Mouse (Mus musculus) neutrophil, adult 59 days (primary cell): ENCODE measurements around the gene Clock. TPM values are rescaled to one million over a fixed set of nuclear protein-coding genes. Genes with fewer than 3 reads are reported as not detected.

ENCODE experiments used
- total RNA-seq, 2 experiments: library from RNA; stranded (reverse); gene quantifications; 1 replicate in 1 of 2; 2 replicates in 1 of 2; pipeline ENCODE4 v1.2.4; 2023

Clock gene
- 10 to 100 TPM in 1 of 2 experiments, 1 to 10 TPM in 1; 7.5 to 11.2 TPM for total RNA-seq

DNA sequence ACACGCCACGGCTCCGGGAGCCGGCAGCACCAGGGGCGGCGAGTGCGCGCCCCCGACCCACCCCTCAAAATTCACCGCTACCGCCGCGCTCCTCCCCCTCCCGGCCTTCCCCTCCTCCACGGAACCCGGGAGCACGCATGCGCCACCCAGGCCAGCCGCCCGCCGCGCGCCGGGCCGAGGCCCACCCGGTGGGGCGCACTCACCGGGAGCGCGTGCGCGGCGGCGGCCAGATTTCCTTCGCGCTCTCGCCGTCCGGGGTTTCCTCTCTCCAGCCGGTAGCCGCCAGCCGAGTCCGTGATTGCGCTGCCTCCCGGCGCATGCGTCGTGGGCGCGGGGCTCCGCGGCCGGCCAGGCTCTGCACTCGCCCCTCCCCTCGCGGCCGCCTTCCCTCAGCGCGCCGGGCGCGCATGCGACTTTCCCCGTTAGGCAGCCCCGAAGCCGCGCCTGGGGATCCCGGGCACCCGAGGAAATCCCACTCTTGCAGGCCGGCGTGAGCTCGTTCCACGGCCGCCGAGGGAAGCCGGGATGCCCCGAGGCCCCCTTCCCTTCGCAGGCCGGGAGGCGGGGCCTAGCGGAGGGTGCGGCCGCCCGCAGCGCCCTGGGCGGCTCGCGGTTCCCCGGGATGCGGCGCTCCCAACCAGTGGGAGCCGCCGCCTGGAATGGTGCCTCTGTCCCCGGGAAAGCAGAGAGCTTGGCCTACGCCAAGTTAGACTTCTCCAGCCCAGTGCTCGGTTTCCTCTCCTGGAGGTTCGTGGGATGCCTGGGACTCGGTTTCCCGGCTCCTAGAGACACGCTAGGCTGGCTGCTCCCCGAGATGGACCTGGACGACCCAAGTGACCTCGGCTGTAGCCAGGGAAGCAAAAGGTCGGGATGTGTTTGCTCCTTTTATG lies at the start of gene Clock:
Gene Clock (minus strand): TSS at position 341 of the 890 bp plus-strand sequence.

GRCm38 (mm10) chr5:76330953-76331352 lies 26.4 kb upstream of the Clock start, which contains the start of gene Pdcl2:
TSS of gene Pdcl2 (minus strand) at chr5:76331156.

GRCm38 (mm10) chr5:76183750-76184261 lies 120.8 kb downstream of the Clock start, which contains the start of gene Tmem165:
TSS of gene Tmem165 (plus strand) at chr5:76183880.

Other genes with a start within 250 kb of the Clock start
- gene Srd5a3, start 164.5 kb downstream of the Clock start, total RNA-seq = 10 to 100 TPM; 54.0 to 54.3 TPM
- gene Tmem165, start 120.9 kb downstream of the Clock start, total RNA-seq = 10 to 100 TPM; 67.3 to 74.4 TPM
- not detected for gene Pdcl2, start 26.4 kb upstream of the Clock start, total RNA-seq
- gene Nmu, start 59.0 kb upstream of the Clock start, total RNA-seq = not detected
- gene Gm7271, start 179.2 kb upstream of the Clock start, total RNA-seq = not detected
- gene Exoc1, start 224.5 kb upstream of the Clock start, total RNA-seq = 10 to 100 TPM; 55.1 to 61.6 TPM